Mouse (Mus musculus): Measurements from ENCODE around the gene Olfr578.

The Olfr578 gene

GRCm38 (mm10) chr7:102989224-102989623 lies at the start of gene Olfr578:
Olfr578 (minus strand) TSS chr7:102989324.
- in situ Hi-C loops (cut with MboI): no loop called here

GRCm38 (mm10) chr7:103037724-103038123 lies 48.6 kb upstream of the Olfr578 start, which contains the start of gene Olfr582:
Olfr582 (plus strand) TSS chr7:103038024.
- in situ Hi-C loops (cut with MboI): no loop called here

- in situ Hi-C loops (cut with MboI): no loop called here
Measured at GRCm38 (mm10) chr7:102975843-102976242, 13.3 kb downstream of the Olfr578 start, which contains the start of gene Olfr577. Olfr577 (minus strand) TSS chr7:102975943.

- in situ Hi-C loops (cut with MboI): no loop called here
Measured at GRCm38 (mm10) chr7:102974399-102974798, 14.7 kb downstream of the Olfr578 start.

- in situ Hi-C loops (cut with MboI): no loop called here
Measured at GRCm38 (mm10) chr7:102962360-102962759, 26.8 kb downstream of the Olfr578 start, which contains the start of gene Olfr576. Olfr576 (plus strand) TSS chr7:102962660.

- in situ Hi-C loops (cut with MboI): no loop called here
Measured at GRCm38 (mm10) chr7:102958593-102958992, 30.5 kb downstream of the Olfr578 start, which contains the start of gene Olfr575. Olfr575 (minus strand) TSS chr7:102958775.

GRCm38 (mm10) chr7:102958137-102958536 lies 31.0 kb downstream of the Olfr578 start:
- in situ Hi-C loops (cut with MboI): no loop called here

- in situ Hi-C loops (cut with MboI): no loop called here
Measured at GRCm38 (mm10) chr7:102950732-102951131, 38.4 kb downstream of the Olfr578 start.

- in situ Hi-C loops (cut with MboI): no loop called here
Measured at GRCm38 (mm10) chr7:102948167-102948566, 41.0 kb downstream of the Olfr578 start, which contains the start of gene Olfr574. Olfr574 (plus strand) TSS chr7:102948467.

- in situ Hi-C loops (cut with MboI): no loop called here
Measured at GRCm38 (mm10) chr7:102943417-102943816, 45.7 kb downstream of the Olfr578 start.

GRCm38 (mm10) chr7:102942475-102942874 lies 46.6 kb downstream of the Olfr578 start, which contains the start of gene Olfr573-ps1:
Olfr573-ps1 (minus strand) TSS chr7:102942575.
- in situ Hi-C loops (cut with MboI): no loop called here
